Mouse (Mus musculus) frontal cortex, postnatal 10 days (tissue): ENCODE data around the gene Rhebl1.

Experiments
- DNase-seq, 2 experiments: peaks; one replicate each; pipeline ENCODE4 v3.0.0; 2022; ENCODE audit warnings: low spot score in 2 of 2, mixed read lengths in 1 of 2

The Rhebl1 gene

GRCm38 (mm10) chr15:98851229-98851818 is 43.0 kb downstream of the Rhebl1 start:
- peak in 1 of 2 experiments; percentile 6 for DNase-seq

DNA sequence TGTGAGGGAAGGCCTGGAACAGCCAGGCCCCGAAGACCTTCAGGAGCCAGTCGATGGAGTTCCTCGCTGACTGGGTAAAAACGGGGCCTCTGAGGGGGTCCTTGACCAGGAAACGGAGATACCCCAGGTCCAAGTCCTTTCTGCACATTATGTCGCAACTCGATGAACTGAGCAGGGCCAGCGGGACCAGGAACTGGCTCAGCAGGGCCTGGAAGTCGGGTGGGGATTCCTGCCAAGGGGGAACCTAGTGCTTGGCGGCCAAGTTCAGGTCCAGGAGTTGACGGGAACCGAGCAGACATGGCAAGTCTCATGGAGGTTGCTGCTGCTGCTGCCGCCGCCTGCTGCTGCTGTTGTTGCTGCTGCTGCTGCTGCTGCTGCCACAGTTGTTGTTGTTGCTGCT is 43.7 kb downstream of the Rhebl1 start:
- DNase-seq: no peak

- DNase-seq: no peak
Observed at GRCm38 (mm10) chr15:98849956-98850600, 44.3 kb downstream of the Rhebl1 start.

GRCm38 (mm10) chr15:98849165-98849564 is 45.2 kb downstream of the Rhebl1 start:
- DNase-seq: no peak

GRCm38 (mm10) chr15:98846140-98846539 is 48.2 kb downstream of the Rhebl1 start:
- DNase-seq: no peak

DNA sequence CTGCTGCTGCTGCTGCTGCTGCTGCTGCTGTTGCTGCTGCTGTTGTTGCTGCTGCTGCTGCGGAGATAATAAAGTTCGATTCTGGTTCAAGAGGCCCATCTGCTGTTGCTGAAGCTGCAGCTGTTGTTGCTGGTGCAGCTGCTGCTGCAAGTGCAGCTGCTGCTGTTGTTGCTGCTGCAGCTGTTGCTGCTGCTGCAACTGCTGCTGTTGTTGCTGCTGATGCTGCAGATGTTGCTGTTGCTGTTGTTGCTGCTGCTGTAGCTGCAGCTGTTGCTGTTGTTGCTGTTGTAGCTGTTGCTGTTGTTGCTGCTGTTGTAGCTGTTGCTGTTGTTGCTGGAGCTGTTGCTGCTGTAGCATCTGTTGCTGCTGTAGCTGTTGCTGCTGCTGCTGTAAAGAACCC is 49.2 kb downstream of the Rhebl1 start:
- DNase-seq: no peak

GRCm38 (mm10) chr15:98843595-98844223 is 50.6 kb downstream of the Rhebl1 start:
- no peak for DNase-seq

GRCm38 (mm10) chr15:98839671-98840585 is 54.4 kb downstream of the Rhebl1 start:
- DNase-seq: no peak

GRCm38 (mm10) chr15:98839161-98839560 is 55.2 kb downstream of the Rhebl1 start:
- no peak for DNase-seq

DNA sequence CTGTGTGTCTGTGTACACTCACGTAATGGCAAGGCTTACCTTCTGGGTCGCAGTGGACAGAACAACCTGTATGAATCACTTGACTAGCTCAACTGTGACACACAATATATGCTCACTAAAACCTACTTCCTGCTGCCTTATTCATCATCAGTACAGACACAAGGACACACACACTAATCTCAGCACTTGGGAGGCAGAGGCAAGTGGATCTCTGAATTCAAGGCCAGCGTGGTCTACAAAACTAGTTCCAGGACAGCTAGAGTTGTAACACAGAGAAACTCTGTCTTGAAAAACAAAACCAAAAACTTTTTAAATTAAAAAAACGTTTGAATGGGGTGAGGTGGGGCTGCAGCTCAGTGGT is 56.6 kb downstream of the Rhebl1 start:
- DNase-seq: no peak

GRCm38 (mm10) chr15:98837006-98837742 is 57.2 kb downstream of the Rhebl1 start:
- no peak for DNase-seq

DNA sequence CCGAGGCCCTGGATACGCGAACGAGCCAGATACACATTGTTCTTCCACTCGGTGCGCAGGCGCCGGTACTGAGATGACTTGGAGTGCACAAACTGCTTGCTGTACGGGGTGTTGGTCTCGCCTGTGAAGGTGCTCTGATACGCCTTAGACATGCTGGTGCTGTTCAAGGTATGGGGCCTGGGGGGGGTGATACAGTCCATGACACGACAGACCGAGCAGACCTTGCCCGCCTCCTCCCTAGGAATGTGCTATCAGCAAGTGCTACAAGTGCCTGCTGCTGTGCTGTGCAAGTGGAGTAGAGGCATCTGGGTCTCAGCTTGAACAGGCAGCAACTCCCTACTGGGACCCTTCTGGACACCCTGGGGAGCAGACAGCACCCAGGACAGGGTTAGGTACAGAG is 59.0 kb downstream of the Rhebl1 start:
- no peak for DNase-seq

- DNase-seq: no peak
Observed at GRCm38 (mm10) chr15:98834059-98834458, 60.3 kb downstream of the Rhebl1 start.

DNA sequence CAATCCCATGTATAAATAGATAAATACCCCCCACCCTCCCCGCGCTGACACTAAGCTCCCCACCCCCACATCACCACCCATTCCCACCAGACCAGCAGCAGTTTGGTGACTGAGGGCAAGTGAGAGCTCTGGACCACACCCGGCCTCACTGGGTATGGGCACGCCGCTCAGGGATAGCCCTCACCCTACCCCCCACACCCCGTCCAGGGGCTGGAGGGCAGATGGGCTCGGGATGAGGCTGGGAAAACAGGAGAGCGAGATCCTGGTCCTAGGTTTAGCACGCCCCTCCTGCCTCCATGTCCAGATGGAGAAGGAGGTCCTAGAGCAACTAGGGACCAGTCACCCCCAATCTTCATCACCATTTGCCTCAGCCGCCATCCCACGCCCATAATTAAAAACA is 61.1 kb downstream of the Rhebl1 start:
- DNase-seq: no peak

DNA sequence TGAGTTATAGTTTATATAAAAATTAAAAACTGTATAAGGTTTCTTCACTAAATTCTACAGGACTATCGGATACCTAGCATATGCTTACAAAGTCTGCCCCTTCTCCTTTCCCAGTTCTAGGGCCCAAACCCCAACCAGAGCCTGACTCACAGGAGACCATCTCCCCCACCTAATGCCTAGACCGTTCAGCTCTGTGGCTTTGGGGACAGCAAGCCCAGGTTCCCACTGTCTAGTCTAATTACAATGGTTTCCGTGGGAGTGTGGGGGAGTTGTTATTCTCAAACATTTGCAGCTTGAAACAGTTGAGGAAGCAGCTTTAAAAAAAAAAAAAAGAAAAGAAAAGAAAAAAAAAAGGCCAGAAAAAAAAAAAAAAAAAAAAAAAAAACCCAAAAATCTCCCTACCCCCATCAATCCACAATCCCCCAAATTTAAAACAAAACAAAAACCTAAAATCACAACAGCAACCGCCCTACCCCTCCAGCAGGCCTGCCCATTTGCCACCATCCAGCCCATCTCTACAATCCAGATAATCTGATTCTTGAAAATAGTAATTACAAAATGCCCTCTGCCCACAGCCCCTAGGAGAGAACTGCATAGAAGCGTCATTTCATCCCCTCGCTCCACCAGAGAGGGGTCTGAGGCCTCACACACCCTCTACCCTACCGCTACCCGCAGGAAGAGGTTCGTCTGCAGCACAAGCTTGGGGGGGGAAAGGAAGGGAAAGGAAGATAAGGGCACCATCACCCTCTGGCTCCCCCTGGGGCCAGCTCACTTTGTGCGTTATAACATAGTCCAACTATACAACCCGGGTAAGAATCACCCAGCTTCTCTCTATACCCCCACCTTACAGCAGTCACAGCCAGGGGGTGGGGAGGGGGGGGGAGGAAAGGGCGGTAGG is 61.9 kb downstream of the Rhebl1 start:
- DNase-seq: no peak

- DNase-seq: no peak
Observed at GRCm38 (mm10) chr15:98831684-98832035, 62.7 kb downstream of the Rhebl1 start.

DNA sequence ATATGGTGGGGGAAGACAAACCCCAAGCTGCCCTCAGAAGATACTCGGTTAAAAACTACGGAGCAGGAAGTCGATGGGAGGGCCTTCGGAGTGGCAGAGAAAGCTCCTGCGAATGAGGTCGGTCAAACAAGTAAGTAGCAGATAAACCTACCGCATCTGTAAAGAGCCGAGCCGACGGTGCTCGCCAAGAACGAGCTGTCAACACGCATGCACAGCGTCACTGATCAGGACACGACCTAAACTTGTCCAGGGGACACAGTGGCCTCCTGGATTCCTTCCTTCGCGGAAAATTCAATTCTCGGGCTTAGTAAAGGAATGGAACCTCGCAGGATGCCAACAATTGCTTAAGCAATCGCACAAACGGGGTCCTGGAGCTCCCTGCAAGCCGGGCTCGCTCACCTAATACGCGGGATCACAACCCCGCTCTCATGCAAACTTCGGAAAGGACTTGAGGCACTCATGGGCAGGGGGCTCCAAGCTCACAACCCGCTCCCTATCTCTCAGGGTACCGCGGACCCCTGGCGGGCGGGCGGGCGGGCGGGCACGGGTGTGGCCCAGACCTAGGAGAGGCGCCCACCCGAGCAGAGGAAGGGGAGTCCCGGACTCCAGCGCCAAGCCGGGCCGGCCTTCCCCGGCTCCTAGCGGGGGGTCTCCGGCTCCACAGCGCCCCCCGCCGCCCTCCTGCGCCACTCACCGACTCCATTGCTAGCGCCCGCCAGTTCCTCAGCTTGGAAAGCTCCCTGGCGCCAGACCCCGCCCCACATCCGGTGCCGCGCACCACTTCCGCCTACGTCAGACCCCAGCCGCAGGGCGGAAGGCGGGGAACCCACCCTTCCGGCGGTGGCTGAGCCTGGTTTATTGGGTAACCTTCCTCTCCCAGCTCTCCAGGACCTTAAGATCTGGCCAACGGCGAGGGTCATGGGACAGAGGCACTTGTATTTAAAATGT is 63.3 kb downstream of the Rhebl1 start, which contains the start of gene Prkag1:
Prkag1 (minus strand) TSS at position 786 of the 948 bp plus-strand sequence.
- peak; percentile 92 to 94 for DNase-seq
